Mouse (Mus musculus): ENCODE data around the gene Piga.

The Piga gene

DNA sequence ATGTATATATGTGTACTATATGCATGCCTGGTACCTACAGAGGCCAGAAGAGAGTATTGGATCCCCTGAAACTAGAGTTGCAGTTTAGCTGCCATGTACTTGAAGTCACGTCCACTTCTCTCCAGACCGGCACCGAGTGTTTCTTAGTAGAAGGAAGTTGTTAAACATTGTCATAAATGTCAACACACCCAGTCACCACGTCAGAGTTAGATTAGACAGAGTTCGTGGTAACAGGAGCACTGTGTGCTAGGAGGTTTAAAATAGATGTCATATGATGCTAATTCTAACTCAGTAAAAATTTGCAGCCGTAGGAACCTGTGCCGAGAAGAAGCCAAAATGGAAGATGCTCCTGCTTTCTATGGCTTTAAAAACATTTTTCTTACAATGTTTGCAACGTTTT is 17.1 kb downstream of the Piga start, which contains the start of gene Asb11:
Asb11 (plus strand) TSS at position 286 of the 400 bp plus-strand sequence.
- no peak for DNase-seq

DNA sequence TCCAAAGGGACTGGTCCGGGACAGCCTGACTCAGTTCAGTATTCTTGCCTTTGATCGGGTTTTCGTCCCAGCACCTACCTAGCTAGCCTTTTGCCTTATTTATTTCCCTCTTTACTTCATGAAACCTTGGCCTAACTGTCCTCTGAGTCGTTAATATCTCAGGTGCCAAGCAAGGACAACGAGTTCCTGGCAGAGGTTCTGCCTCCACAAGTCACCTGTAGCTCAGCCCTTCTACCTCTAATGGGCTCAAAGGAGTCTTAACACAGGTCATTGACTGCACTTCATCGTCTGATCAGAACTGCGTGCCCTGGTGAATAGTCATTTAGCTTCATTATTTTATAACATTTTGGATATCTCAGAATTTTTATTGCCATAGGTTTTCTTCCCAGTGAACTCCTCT is 19.9 kb downstream of the Piga start:
- DNase-seq = no peak

DNA sequence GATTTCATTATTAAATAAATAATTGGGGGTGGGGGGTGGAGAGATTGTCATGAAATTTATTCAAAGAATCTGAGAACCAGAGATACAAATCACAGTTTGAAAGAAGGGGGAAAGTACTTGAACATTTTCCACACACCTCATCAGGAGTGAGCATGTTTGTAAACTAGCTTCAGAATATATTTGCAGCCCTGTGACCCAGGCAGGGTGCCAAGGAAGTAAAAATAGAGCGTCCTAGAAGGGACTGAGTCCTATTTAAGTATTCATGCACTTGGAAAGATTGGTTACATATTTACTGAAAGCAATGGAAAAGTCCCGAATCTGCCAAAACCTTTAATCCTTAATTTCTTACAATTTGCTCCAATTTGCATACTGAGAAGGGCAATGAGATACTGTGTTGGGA is 20.6 kb downstream of the Piga start:
- DNase-seq = no peak

DNA sequence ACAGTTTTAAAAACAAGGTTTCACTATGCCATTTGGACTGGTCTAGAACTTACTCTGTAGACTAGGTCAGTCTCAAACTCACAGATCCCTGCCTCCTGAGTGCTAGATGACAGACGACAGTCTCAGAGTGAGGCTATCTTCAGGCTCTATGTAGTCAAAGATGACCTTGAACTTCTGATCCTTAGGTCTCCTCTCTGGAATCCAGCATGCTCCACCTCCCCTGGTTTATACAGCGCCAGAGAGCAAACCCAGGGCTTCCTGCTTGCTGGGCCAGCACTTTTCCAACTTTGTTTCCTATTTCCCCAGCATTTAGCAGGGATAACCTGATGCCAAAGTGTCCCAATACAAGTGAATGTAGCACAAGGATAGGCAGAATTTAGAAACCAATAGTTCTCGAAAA is 21.1 kb downstream of the Piga start:
- no peak for DNase-seq

DNA sequence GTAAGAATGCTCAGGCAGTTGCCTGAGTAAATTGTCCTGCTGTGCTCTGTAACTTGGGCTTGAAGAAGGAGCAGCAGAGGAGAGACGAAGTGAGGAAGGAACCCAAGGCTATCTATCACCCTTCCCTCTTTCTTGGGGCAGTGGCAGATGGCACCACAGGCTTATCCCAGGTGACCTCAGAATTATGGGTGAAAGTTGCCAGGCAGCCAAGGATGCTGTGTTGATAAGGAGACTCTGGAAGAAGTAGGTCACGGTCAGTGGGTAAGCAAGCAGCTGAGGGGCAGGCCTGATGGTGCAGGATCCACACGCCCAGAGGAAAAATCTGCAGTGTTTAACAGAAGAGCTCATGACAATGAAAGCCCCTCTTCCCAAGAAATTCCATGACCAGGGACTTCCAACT is 21.7 kb downstream of the Piga start:
- DNase-seq = no peak

DNA sequence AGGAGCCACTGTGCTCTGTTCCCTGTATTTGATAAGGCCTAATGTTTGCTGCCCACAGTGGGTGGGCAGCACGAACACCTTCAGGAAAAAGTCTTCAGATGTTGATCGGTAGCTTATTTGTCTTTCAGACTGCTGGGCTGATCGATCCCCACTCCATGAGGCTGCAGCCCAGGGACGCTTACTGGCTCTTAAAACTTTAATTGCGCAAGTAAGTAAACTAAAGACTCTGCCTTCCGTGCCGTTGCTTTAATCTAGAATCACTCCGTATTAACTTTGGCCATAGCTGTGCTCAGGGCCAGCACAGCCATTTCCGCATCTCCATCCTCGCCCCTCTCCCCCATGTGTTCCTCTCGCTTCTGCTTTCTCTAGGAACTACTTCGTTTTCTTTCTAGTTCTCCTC is 26.0 kb downstream of the Piga start:
- DNase-seq = no peak

DNA sequence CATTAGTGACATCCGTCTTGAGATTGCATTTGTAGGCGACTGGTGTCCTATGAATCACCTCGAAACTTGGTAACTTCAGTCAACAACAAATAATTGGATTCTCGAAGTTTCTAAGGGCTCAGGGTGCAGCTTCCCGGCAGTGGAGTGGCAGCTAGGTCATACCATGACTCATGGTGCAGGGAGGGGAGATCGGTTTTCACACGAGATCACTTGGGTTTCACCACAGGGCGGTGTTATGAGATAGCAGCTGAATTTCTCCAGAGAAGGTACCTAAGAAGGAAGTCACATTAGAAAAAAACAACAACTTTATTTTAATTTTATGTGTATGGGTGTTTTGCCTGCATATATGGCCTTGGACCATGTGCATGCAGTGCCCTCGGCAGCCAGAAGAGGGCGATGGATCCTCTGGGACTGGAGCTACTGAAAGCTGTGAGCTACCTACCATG is 26.5 kb downstream of the Piga start:
- DNase-seq = no peak

DNA sequence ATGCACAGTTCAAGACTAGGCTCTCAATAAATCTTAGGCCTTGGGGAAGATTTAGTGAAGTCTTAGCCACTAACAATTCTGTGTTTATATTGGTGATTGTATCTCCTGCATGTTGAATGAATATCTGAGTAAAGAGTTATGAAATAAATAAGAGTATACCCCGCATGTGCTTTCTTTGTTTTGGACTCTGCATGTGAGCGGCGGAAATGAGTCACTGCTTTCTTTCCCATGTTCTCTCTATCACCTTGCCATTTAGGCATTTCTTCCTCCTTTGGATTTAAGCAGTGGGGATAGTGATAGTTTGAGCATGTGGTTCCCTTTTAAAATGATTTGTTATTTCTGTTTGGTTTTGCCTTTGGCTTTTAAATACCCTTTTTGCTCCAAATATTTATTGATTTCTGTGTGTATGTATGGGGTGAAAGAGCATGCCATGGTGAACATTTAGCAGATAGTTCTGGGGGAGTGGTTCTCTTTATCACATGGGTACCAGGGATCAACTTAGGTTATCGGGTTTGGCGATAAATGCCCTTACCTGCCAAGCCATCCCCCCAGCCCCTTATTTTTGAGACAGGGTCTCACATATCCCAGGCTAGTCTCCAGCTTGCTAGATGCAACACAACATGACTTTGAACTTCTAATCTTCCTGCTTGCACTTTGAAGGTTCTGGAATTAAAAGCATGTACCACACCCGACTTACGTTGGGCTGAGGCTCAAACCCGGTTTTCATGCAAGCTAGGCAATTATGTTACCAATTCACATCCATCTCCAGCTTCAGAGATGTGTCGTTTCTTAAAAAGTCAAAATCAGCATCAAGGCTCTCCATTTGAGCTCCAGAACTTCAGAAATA is 27.5 kb downstream of the Piga start:
- no peak for DNase-seq

DNA sequence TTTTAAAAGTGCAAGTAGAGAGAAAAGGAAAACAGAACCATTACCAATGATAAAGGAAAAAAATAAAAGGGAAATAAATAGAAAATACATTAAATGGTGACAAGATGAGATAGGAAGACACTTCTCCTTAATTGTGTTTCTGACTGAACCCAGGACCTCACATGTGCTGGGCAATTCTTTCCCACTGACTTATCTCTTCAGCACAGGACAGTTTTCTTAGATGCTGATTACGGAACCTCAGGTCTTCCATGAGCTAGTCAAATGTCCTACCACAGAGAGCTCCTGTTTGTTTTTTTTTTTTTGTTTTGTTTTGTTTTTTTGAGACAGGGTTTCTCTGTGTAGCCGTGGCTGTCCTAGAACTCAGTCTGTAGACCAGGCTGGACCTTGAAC is 28.1 kb downstream of the Piga start:
- DNase-seq = no peak

DNA sequence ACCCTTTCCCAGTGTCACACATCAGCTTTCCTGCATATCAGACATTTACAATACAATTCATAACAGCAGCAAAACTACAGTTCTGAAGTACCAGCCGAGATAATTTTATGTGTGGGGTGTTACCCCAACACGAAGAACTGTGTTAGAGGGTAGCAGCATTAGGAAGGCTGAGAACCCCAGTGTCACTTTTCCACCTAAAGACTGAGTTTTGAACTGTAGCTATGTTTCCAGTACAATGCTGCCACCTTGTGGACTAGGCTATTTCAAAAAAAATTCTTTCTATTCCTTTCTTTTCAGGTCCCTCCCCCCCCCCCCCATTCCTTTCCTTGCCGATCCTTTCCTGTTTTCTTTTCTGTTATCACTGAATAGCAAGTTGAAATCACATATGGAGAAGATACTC is 29.6 kb downstream of the Piga start:
- no peak for DNase-seq

DNA sequence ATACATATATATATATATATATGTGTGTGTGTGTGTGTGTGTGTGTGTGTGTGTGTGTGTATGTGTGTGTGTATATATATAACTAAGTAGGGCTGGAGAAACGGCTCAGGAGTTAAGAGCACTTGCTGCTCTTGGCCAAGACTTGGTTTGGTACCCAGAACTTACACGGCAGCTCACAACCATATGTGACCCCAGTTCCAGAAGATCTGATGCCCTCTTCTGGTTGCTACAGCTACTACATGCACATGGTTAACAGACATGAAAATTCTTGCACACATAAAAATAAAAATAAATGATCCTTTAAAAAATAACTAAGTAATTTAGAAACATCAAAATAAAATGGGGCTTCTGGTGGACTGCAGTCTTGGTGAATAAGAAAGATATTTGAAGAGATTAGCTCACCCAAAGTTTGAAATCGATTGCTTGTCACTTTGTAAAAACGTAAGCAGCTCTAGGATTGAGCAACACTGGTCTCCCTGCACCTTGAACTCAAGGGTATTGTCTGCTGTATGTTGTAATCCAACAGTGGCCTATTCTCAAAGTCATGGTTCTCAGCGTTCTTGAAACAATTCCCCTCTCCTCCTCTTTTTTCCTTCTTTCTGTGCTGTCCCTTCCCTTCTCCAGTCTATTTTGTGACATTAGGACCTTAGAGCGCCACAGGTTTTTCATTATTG is 39.8 kb downstream of the Piga start:
- no peak for DNase-seq
